8 mouse cellular contexts compared by ENCODE assay signal in the genomic region with DNA sequence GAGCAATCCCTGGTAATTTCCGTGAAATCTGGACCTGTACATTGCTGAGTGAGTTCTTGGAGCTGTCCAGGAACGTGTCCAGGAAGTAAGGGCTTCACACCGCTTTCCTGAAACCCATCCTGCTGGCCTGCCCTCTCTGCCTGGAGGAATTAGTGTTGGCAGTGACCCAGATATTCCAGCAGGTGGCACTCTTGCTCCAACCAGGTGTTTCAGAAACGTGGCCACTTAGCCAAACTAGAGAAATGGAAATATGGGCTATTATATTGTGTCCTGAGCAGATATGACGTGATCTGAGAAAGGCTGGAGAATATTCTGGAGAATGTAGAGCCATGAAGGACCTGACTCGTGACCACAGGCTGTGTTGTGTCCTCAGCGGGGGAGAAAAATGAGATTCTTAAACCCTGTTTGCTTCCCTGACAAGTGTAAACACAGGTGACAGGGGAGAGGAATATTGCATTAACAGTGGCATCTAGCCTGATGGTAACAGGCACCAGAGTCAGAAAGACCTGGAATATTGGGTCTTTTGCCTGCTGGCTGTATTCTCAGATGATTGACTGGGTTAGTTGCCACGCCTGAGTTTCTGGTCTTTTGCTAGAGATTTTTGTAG.
A peak's percentile ranks its signal among the peaks of the same experiment; 100 is the strongest.
DNase-seq lines count a peak whose midpoint lies in the region; ATAC-seq and TF ChIP-seq lines count a peak whose summit lies in the region.

No protein-coding gene starts in this region.

- H3K27me3 ChIP-seq in embryonic facial prominence, embryonic 13.5 days, result no peaks in the 10 kb centered on the region
- no peaks in the 10 kb centered on the region for H3K27me3 ChIP-seq in heart, embryonic 10.5 days (ENCODE audit: insufficient read depth, poor library complexity, severe bottlenecking)
- no peaks in the 10 kb centered on the region for H3K27me3 ChIP-seq in kidney, embryonic 14.5 days (ENCODE audit: control insufficient read depth, insufficient read depth, low read length)
- no peaks in the 10 kb centered on the region for H3K27me3 ChIP-seq in liver, adult 2 months (ENCODE audit: control insufficient read depth, insufficient read depth, low read length)

- H3K9me3 ChIP-seq in embryonic facial prominence, embryonic 13.5 days, result no peaks in the 10 kb centered on the region
- H3K9me3 ChIP-seq in heart, embryonic 10.5 days, result no peaks in the 10 kb centered on the region
- no peaks in the 10 kb centered on the region for H3K9me3 ChIP-seq in kidney, embryonic 14.5 days (ENCODE audit: control insufficient read depth, low read length)

- TF ChIP-seq CTCF in liver, adult 2 months (IDR thresholded peaks at IDR 0.05; ENCODE audit: low read depth, low read length), result peak; percentile 91

- 0 out of 2 replicates have a peak, but pooled peaks have one; percentile 15 for ATAC-seq in embryonic facial prominence, embryonic 13.5 days (ENCODE audit: insufficient number of reproducible peaks, insufficient read depth, low FRiP score, low TSS enrichment, low read depth)
- ATAC-seq in kidney, embryonic 14.5 days (ENCODE audit: low FRiP score, low TSS enrichment), result peak; percentile 68; the same call in 1 of the 2 replicates

- H3K79me2 ChIP-seq in liver, adult 2 months (ENCODE audit: control insufficient read depth, insufficient read depth, low read length), result no peaks in the 10 kb centered on the region

- no peak overlapping the region for H3K4me2 ChIP-seq in embryonic facial prominence, embryonic 13.5 days
- no peak overlapping the region for H3K4me2 ChIP-seq in kidney, embryonic 14.5 days (replicated peaks; ENCODE audit: low read depth, low read length)

- no peak for TF ChIP-seq POLR2A in liver, adult 2 months (IDR thresholded peaks at IDR 0.05; ENCODE audit: extremely low read depth, insufficient read depth, low read length)

- DNase-seq in B cell, adult 2 months, result peak; percentile 84 to 86
- DNase-seq in adrenal gland, postnatal 4 days (ENCODE audit: low spot score in 2 of 2), result peak; percentile 58 to 64
- peak; percentile 91 for DNase-seq in heart, embryonic 10.5 days (ENCODE audit: low spot score)
- peak; percentile 61 for DNase-seq in liver, adult 2 months (ENCODE audit: extremely low read depth, low read depth, low spot score)
- DNase-seq in monocyte, adult 2 months (ENCODE audit: low read depth in 1 of 2, low spot score in 2 of 2), result peak; percentile 45 to 63
- peak; percentile 71 to 79 for DNase-seq in spleen, postnatal 36 days (ENCODE audit: low spot score in 2 of 2)

- no peaks in the 10 kb centered on the region for H3K36me3 ChIP-seq in embryonic facial prominence, embryonic 13.5 days
- no peaks in the 10 kb centered on the region for H3K36me3 ChIP-seq in heart, embryonic 10.5 days
- no peaks in the 10 kb centered on the region for H3K36me3 ChIP-seq in kidney, embryonic 14.5 days (ENCODE audit: control insufficient read depth, insufficient read depth, low read length)
- H3K36me3 ChIP-seq in liver, adult 2 months (ENCODE audit: control insufficient read depth, insufficient read depth, low read length), result no peaks in the 10 kb centered on the region

- WGBS in embryonic facial prominence, embryonic 13.5 days, result 7% methylated on average over 8 of the region's 8 CpGs
- 21% methylated on average over 8 of the region's 8 CpGs for WGBS in heart, embryonic 10.5 days
- WGBS in kidney, embryonic 14.5 days, result 15% methylated on average over 8 of the region's 8 CpGs
- WGBS in liver, adult 2 months, result 9% methylated on average over 8 of the region's 8 CpGs

- peaks cover 55% of the 10 kb centered on the region for H3K4me1 ChIP-seq in embryonic facial prominence, embryonic 13.5 days
- H3K4me1 ChIP-seq in heart, embryonic 10.5 days, result peaks cover 45% of the 10 kb centered on the region
- H3K4me1 ChIP-seq in kidney, embryonic 14.5 days (ENCODE audit: control insufficient read depth, insufficient read depth, low read length), result peaks cover 31% of the 10 kb centered on the region
- peaks cover 15% of the 10 kb centered on the region for H3K4me1 ChIP-seq in liver, adult 2 months (ENCODE audit: control insufficient read depth, insufficient read depth, low read length)

- no peak overlapping the region for H3K4me3 ChIP-seq in embryonic facial prominence, embryonic 13.5 days
- no peak overlapping the region for H3K4me3 ChIP-seq in heart, embryonic 10.5 days
- H3K4me3 ChIP-seq in kidney, embryonic 14.5 days (ENCODE audit: low read length), result no peak overlapping the region
- no peak overlapping the region for H3K4me3 ChIP-seq in liver, adult 2 months (ENCODE audit: insufficient read depth, low read depth, low read length)

- H3K27ac ChIP-seq in embryonic facial prominence, embryonic 13.5 days, result no peak overlapping the region
- H3K27ac ChIP-seq in heart, embryonic 10.5 days, result no peak overlapping the region; the same call in 1 of the 2 replicates
- 0 out of 2 replicates have a peak overlapping the region, but pooled peaks have one; percentile 3 for H3K27ac ChIP-seq in kidney, embryonic 14.5 days (ENCODE audit: low read depth, low read length)
- no peak overlapping the region for H3K27ac ChIP-seq in liver, adult 2 months (replicated peaks; ENCODE audit: insufficient read depth, low read depth, low read length)

- H3K9ac ChIP-seq in embryonic facial prominence, embryonic 13.5 days, result no peak overlapping the region
- H3K9ac ChIP-seq in kidney, embryonic 14.5 days (ENCODE audit: low read depth, low read length), result no peak overlapping the region
- H3K9ac ChIP-seq in liver, adult 2 months (ENCODE audit: low read depth, low read length), result 0 out of 2 replicates have a peak overlapping the region, but pooled peaks have one; percentile 39
